Mouse (Mus musculus): ENCODE results near the gene Olfr316.
A peak's percentile ranks its signal among the peaks of the same experiment; 100 is the strongest.
"Not testable (repeated sequence)": the region's sequence is repeated elsewhere in the genome, so short reads cannot be mapped to it uniquely, and the experiment has no call there.

The Olfr316 gene

GRCm38 (mm10) chr11:58752434-58752833 lies at the start of gene Olfr316:
TSS of gene Olfr316 (plus strand) at chr11:58752734.
- no peak for DNase-seq (ENCODE audit: low read depth, low spot score)

- no peak for DNase-seq (ENCODE audit: low read depth, low spot score)
Measured at GRCm38 (mm10) chr11:58709086-58709485, 43.4 kb upstream of the Olfr316 start.

- DNase-seq (ENCODE audit: low read depth, low spot score) = not testable (repeated sequence)
Measured at GRCm38 (mm10) chr11:58717723-58718122, 34.8 kb upstream of the Olfr316 start.

GRCm38 (mm10) chr11:58719701-58720100 lies 32.8 kb upstream of the Olfr316 start:
- DNase-seq (ENCODE audit: low read depth, low spot score) = no peak

- DNase-seq (ENCODE audit: low read depth, low spot score) = no peak
Measured at GRCm38 (mm10) chr11:58723914-58724313, 28.6 kb upstream of the Olfr316 start, which contains the start of gene Olfr318. TSS of gene Olfr318 (minus strand) at chr11:58724014.

GRCm38 (mm10) chr11:58727896-58728650 lies 24.5 kb upstream of the Olfr316 start:
- DNase-seq (ENCODE audit: low read depth, low spot score) = not testable (repeated sequence)

GRCm38 (mm10) chr11:58733372-58733771 lies 19.2 kb upstream of the Olfr316 start:
- DNase-seq (ENCODE audit: low read depth, low spot score) = no peak

GRCm38 (mm10) chr11:58738792-58739262 lies 13.7 kb upstream of the Olfr316 start, which contains the start of gene Olfr317:
TSS of gene Olfr317 (minus strand) at chr11:58739212.
- DNase-seq (ENCODE audit: low read depth, low spot score) = no peak

GRCm38 (mm10) chr11:58751096-58751495 lies 1.4 kb upstream of the Olfr316 start:
- DNase-seq (ENCODE audit: low read depth, low spot score) = not testable (repeated sequence)

GRCm38 (mm10) chr11:58772888-58773287 lies 20.4 kb downstream of the Olfr316 start, which contains the start of gene Olfr315:
TSS of gene Olfr315 (plus strand) at chr11:58773188.
- no peak for DNase-seq (ENCODE audit: low read depth, low spot score)

- no peak for DNase-seq (ENCODE audit: low read depth, low spot score)
Measured at GRCm38 (mm10) chr11:58782480-58783089, 30.1 kb downstream of the Olfr316 start, which contains the start of gene Olfr314. TSS of gene Olfr314 (plus strand) at chr11:58782952.

GRCm38 (mm10) chr11:58784182-58784581 lies 31.6 kb downstream of the Olfr316 start:
- no peak for DNase-seq (ENCODE audit: low read depth, low spot score)

- no peak for DNase-seq (ENCODE audit: low read depth, low spot score)
Measured at GRCm38 (mm10) chr11:58787651-58788050, 35.1 kb downstream of the Olfr316 start.

- no peak for DNase-seq (ENCODE audit: low read depth, low spot score)
Measured at GRCm38 (mm10) chr11:58788346-58788745, 35.8 kb downstream of the Olfr316 start.

GRCm38 (mm10) chr11:58789532-58789931 lies 37.0 kb downstream of the Olfr316 start:
- peak; percentile 45 for DNase-seq (ENCODE audit: low read depth, low spot score)

- DNase-seq (ENCODE audit: low read depth, low spot score) = peak; percentile 80
Measured at GRCm38 (mm10) chr11:58790053-58790452, 37.5 kb downstream of the Olfr316 start.

GRCm38 (mm10) chr11:58790646-58791045 lies 38.1 kb downstream of the Olfr316 start:
- peak; percentile 52 for DNase-seq (ENCODE audit: low read depth, low spot score)

GRCm38 (mm10) chr11:58795856-58796255 lies 43.3 kb downstream of the Olfr316 start:
- peak; percentile 52 for DNase-seq (ENCODE audit: low read depth, low spot score)

GRCm38 (mm10) chr11:58796850-58797249 lies 44.3 kb downstream of the Olfr316 start:
- DNase-seq (ENCODE audit: low read depth, low spot score) = no peak

- DNase-seq (ENCODE audit: low read depth, low spot score) = no peak
Measured at GRCm38 (mm10) chr11:58799747-58800146, 47.2 kb downstream of the Olfr316 start.

- peak; percentile 25 for DNase-seq (ENCODE audit: low read depth, low spot score)
Measured at GRCm38 (mm10) chr11:58801558-58802228, 49.2 kb downstream of the Olfr316 start, which contains the start of gene Fam183b. TSS of gene Fam183b (minus strand) at chr11:58801960.

GRCm38 (mm10) chr11:58803871-58804270 lies 51.3 kb downstream of the Olfr316 start:
- no peak for DNase-seq (ENCODE audit: low read depth, low spot score)
